Mouse (Mus musculus): Measurements from ENCODE around the gene Copz2. TPM values are rescaled to one million over a fixed set of nuclear protein-coding genes. Genes with fewer than 3 reads are reported as not detected.

Copz2 gene
- polyA plus RNA-seq, 1 experiment from 2014 or later: 105 TPM

DNA sequence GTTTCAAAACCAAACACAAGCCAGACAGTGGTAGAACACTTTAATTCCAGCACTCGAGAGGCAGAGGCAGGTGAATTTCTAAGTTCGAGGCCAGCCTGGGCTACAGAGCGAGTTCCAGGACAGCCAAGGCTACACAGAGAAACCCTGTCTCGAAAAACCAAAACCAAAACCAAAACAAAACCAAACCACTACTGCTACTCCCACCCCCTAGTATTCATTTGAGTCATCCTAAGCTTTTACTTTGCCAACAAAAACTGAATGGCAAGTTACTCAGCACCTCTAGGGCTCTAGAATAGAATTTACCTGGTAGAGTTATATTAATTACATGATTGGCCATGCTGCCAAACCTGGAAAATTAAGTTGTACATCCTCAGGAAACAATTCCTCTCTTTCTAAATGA lies 10.0 kb downstream of the Copz2 start:
- no peaks in the 10 kb centered on the region for H3K36me3 ChIP-seq (ENCODE audit: insufficient read depth, low read length)
- ATAC-seq (no peak), DNase-seq (ENCODE audit: low spot score) (no peak)
- H3K4me2 ChIP-seq (replicated peaks; ENCODE audit: low read depth, low read length): no peak overlapping the region
- H3K27ac ChIP-seq (ENCODE audit: low read length): no peak overlapping the region
- H3K4me1 ChIP-seq (ENCODE audit: insufficient read depth, low read depth, low read length): peaks cover 5% of the 10 kb centered on the region; the same call in 1 of the 2 replicates
- H3K9ac ChIP-seq (replicated peaks; ENCODE audit: low read depth): no peak overlapping the region
- 87% methylated on average over 4 of the region's 4 CpGs for WGBS
- no peak overlapping the region for H3K4me3 ChIP-seq (ENCODE audit: low read depth, low read length)
- H3K9me3 ChIP-seq (ENCODE audit: low read length): no peaks in the 10 kb centered on the region
- TF ChIP-seq EP300 (IDR thresholded peaks at IDR 0.05): no peak
- no peak for TF ChIP-seq CTCF (IDR thresholded peaks at IDR 0.05)
- H3K27me3 ChIP-seq (replicated peaks; ENCODE audit: insufficient read depth, low read length): no peaks in the 10 kb centered on the region

DNA sequence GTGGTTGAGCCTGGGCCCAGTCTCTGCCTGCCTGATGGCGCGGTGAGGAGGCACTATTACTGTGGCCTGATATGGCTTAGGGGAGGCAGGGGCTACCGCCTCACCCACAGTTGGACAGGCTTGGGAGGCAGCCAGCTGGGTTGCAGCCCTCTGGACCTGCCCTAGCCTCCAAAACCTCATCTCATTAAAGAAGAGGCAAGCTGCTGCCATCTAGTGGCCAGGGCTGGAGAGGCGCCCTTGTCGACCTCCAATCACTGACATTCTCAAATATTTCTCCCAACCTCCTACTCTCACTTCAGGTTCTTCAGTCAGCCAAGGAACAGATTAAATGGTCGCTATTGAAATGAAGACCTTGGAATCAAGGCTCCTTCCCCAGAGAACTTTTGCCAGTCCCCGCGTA lies 10.9 kb downstream of the Copz2 start:
- Histone ChIP-seq H3K9ac (replicated peaks; ENCODE audit: low read depth) (no peak overlapping the region), H3K9me3 (ENCODE audit: low read length) (no peaks in the 10 kb centered on the region), H3K36me3 (ENCODE audit: insufficient read depth, low read length) (no peaks in the 10 kb centered on the region), H3K27me3 (replicated peaks; ENCODE audit: insufficient read depth, low read length) (no peaks in the 10 kb centered on the region), H3K4me3 (ENCODE audit: low read depth, low read length) (no peak overlapping the region), H3K4me1 (ENCODE audit: insufficient read depth, low read depth, low read length) (peaks cover 5% of the 10 kb centered on the region; the same call in 1 of the 2 replicates), H3K4me2 (replicated peaks; ENCODE audit: low read depth, low read length) (no peak overlapping the region), H3K27ac (ENCODE audit: low read length) (peak overlapping the region; percentile 43; the same call in 1 of the 2 replicates)
- peak; percentile 19 for ATAC-seq
- peak; percentile 89 for DNase-seq (ENCODE audit: low spot score)
- WGBS: 15% methylated on average over 8 of the region's 8 CpGs
- peak; percentile 94 for TF ChIP-seq CTCF (IDR thresholded peaks at IDR 0.05)
- TF ChIP-seq EP300 (IDR thresholded peaks at IDR 0.05): no peak

DNA sequence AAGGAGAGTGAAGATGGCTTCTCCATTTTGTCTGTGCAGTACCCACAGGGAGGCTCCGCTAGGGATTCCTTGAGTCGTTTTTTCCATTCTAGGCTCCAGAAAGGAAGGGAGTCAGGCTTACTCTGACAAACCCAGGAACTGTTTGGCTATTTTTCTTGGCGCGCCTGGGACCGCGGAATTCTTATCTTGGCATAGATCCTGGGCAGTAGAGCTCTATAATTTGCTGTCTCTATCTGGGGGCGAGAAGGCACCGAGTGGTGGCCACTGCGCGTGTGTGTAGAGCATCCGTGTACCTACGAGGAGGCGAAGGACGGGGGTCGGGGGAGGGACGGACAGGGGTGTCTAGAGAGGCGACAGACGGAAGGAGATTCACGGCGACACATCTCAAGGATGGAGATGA lies 11.8 kb downstream of the Copz2 start:
- Histone ChIP-seq H3K27me3 (replicated peaks; ENCODE audit: insufficient read depth, low read length) (no peaks in the 10 kb centered on the region), H3K27ac (ENCODE audit: low read length) (peak overlapping the region; percentile 32; the same call in 1 of the 2 replicates), H3K36me3 (ENCODE audit: insufficient read depth, low read length) (no peaks in the 10 kb centered on the region), H3K4me2 (replicated peaks; ENCODE audit: low read depth, low read length) (peak overlapping the region; percentile 54), H3K9me3 (ENCODE audit: low read length) (no peaks in the 10 kb centered on the region), H3K4me3 (ENCODE audit: low read depth, low read length) (peak overlapping the region; percentile 27), H3K9ac (replicated peaks; ENCODE audit: low read depth) (no peak overlapping the region), H3K4me1 (ENCODE audit: insufficient read depth, low read depth, low read length) (peaks cover 5% of the 10 kb centered on the region; the same call in 1 of the 2 replicates)
- ATAC-seq (peak; percentile 27), DNase-seq (ENCODE audit: low spot score) (peak; percentile 73)
- no peak for TF ChIP-seq CTCF (IDR thresholded peaks at IDR 0.05)
- TF ChIP-seq EP300 (IDR thresholded peaks at IDR 0.05): no peak
- 1% methylated on average over 20 of the region's 20 CpGs for WGBS

DNA sequence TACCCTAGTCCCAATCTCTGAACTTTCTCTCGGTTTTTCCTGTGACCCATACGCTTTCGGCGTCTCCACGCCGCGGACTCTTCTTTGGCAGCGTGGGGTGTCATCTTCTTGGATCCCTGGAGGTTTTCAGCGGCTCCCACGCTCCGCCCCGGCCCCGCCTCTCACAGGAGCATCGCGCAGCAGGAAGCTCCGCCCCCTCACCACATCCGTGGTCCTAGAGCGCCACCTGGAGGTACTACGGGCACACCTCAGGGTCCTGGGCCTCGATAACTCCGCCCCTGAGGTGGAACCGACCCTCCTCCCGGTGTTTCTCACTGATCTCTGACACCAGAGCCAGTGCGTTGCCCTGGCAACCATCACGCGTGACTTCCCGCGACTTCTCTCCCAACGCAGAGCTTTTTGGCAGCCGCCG lies 12.2 kb downstream of the Copz2 start:
- Histone ChIP-seq H3K27me3 (replicated peaks; ENCODE audit: insufficient read depth, low read length) (no peaks in the 10 kb centered on the region), H3K9me3 (ENCODE audit: low read length) (no peaks in the 10 kb centered on the region), H3K9ac (replicated peaks; ENCODE audit: low read depth) (no peak overlapping the region), H3K36me3 (ENCODE audit: insufficient read depth, low read length) (no peaks in the 10 kb centered on the region), H3K27ac (ENCODE audit: low read length) (peak overlapping the region; percentile 32; the same call in 1 of the 2 replicates), H3K4me3 (ENCODE audit: low read depth, low read length) (peak overlapping the region; percentile 27), H3K4me2 (replicated peaks; ENCODE audit: low read depth, low read length) (peak overlapping the region; percentile 54), H3K4me1 (ENCODE audit: insufficient read depth, low read depth, low read length) (peaks cover 5% of the 10 kb centered on the region; the same call in 1 of the 2 replicates)
- TF ChIP-seq CTCF (IDR thresholded peaks at IDR 0.05) (peak; percentile 98), EP300 (IDR thresholded peaks at IDR 0.05) (no peak)
- DNase-seq (ENCODE audit: low spot score) (peak; percentile 95), ATAC-seq (peak; percentile 90)
- WGBS: under 1% methylated on average over 31 of the region's 31 CpGs

DNA sequence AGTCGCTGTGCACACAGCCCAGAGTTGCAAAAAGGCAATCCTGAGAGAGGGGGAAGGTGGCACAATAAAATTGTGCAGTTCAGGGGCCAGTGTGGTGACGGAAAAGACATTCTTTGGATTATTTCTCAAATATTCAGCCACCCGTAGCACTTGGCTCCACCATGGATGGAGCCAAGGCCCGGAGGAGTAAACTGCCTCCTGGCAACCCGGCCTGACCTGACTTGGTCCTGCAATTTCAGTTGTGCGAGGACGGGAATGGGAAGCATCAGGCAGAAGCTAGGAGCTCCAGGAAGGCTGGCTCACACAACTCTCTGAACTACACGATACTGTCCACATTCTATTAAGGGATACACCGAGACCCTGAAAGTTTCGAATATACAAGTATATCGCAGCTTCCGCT lies 12.9 kb downstream of the Copz2 start:
- 76% methylated on average over 12 of the region's 12 CpGs for WGBS
- ATAC-seq (no peak), DNase-seq (ENCODE audit: low spot score) (no peak)
- H3K27me3 ChIP-seq (replicated peaks; ENCODE audit: insufficient read depth, low read length): 0 out of 2 replicates have a peak, but pooled peaks cover 3% of the 10 kb centered on the region
- peaks cover 5% of the 10 kb centered on the region; the same call in 1 of the 2 replicates for H3K4me1 ChIP-seq (ENCODE audit: insufficient read depth, low read depth, low read length)
- H3K4me2 ChIP-seq (replicated peaks; ENCODE audit: low read depth, low read length): no peak overlapping the region
- TF ChIP-seq CTCF (IDR thresholded peaks at IDR 0.05) (no peak), EP300 (IDR thresholded peaks at IDR 0.05) (no peak)
- H3K4me3 ChIP-seq (ENCODE audit: low read depth, low read length): no peak overlapping the region
- no peaks in the 10 kb centered on the region for H3K9me3 ChIP-seq (ENCODE audit: low read length)
- no peak overlapping the region for H3K27ac ChIP-seq (ENCODE audit: low read length)
- H3K9ac ChIP-seq (replicated peaks; ENCODE audit: low read depth): no peak overlapping the region
- no peaks in the 10 kb centered on the region for H3K36me3 ChIP-seq (ENCODE audit: insufficient read depth, low read length)

DNA sequence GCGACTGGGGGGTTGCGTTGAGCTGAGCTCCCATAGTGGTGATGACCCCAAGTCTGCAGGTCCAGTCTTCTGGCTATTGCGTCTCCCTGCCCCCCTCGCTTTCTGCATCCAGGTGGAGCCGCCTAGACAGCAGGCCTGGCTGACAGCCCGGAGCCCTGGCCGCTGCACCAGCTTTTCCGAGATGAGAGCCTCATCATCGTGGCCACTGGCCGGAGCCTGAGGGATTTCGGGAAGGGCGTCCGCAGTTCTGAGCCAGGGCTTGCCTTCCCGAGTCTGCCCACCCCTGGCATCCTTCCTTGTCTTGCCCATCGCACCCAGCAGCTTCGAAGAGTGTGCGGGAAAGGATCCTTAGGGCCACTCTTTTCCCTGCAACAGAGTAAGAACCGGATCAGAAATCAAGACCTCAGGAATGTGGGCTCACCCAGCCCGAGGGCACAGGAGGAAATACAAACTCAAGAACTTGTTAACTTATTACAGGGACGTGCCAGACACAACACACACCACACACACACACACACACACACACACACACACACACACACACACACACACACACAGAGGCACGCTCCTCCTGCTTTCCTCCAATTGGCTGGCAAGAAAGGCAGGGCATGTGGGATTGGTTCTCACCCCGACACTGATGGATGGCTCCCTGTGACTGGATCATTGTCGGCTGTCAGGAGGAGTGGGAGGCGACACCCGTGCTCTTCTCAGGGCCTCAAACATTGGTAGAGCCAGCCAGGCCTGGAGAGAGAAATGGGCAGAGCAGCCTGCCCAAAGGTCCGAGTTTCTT lies 13.7 kb downstream of the Copz2 start:
- H3K4me3 ChIP-seq (ENCODE audit: low read depth, low read length): no peak overlapping the region
- H3K27me3 ChIP-seq (replicated peaks; ENCODE audit: insufficient read depth, low read length): 0 out of 2 replicates have a peak, but pooled peaks cover 3% of the 10 kb centered on the region
- H3K4me1 ChIP-seq (ENCODE audit: insufficient read depth, low read depth, low read length): peaks cover 5% of the 10 kb centered on the region; the same call in 1 of the 2 replicates
- H3K9ac ChIP-seq (replicated peaks; ENCODE audit: low read depth): no peak overlapping the region
- ATAC-seq (peak; percentile 69), DNase-seq (ENCODE audit: low spot score) (peak; percentile 76)
- H3K4me2 ChIP-seq (replicated peaks; ENCODE audit: low read depth, low read length): no peak overlapping the region
- no peaks in the 10 kb centered on the region for H3K9me3 ChIP-seq (ENCODE audit: low read length)
- H3K36me3 ChIP-seq (ENCODE audit: insufficient read depth, low read length): no peaks in the 10 kb centered on the region
- no peak for TF ChIP-seq EP300 (IDR thresholded peaks at IDR 0.05)
- no peak for TF ChIP-seq CTCF (IDR thresholded peaks at IDR 0.05)
- 0 out of 2 replicates have a peak overlapping the region, but pooled peaks have one; percentile 29 for H3K27ac ChIP-seq (ENCODE audit: low read length)
- 19% methylated on average over 26 of the region's 26 CpGs for WGBS

All from lung, postnatal 0 days (tissue).